22 mouse cellular contexts compared by ENCODE assay signal in genomic region chr3:87833482-87833881, GRCm38 (mm10). TPM values are rescaled to one million over a fixed set of nuclear protein-coding genes. Genes with fewer than 3 reads are reported as not detected.
DNase-seq lines count a peak whose midpoint lies in the region; ATAC-seq and TF ChIP-seq lines count a peak whose summit lies in the region.
"Had no signal": no experiment of that assay in that cellular context is flagged by ENCODE, and none has a peak within 500 bp of the region (broad histone marks: within the 10 kb centered on the region; RNA-seq: fewer than 3 reads in every experiment).

No protein-coding gene starts in this region.

- peak; percentile 33; the same call in 1 of the 2 replicates for TF ChIP-seq CTCF in liver, adult 2 months (IDR thresholded peaks at IDR 0.05; ENCODE audit: low read depth, low read length)
- TF ChIP-seq CTCF in E14TG2a.4 (conservative IDR thresholded peaks at IDR 0.05; ENCODE audit: low read length): peak; percentile 19
- TF ChIP-seq CTCF in stomach, postnatal 0 days (IDR thresholded peaks at IDR 0.05; ENCODE audit: low read depth): peak; percentile 53

- peak; percentile 80 for DNase-seq in CD4-positive, CD25-positive, alpha-beta regulatory T cell, adult 2 months (ENCODE audit: low read depth, low spot score)
- DNase-seq in liver, adult 2 months (ENCODE audit: extremely low read depth, low read depth, low spot score): no peak
- DNase-seq in stomach, postnatal 0 days (ENCODE audit: low spot score): no peak
- DNase-seq in forebrain, embryonic 14.5 days (ENCODE audit: low spot score): no peak
- DNase-seq: adrenal gland, postnatal 10 days; cerebellum, postnatal 25 days; gastrocnemius, postnatal 10 days; midbrain, embryonic 14.5 days; right cerebral cortex, adult 18-20 months had no signal

- no peaks in the 10 kb centered on the region for H3K4me1 ChIP-seq in liver, adult 2 months (ENCODE audit: control insufficient read depth, insufficient read depth, low read length)
- H3K4me1 ChIP-seq in liver, embryonic 12.5 days: 0 out of 2 replicates have a peak, but pooled peaks cover 2% of the 10 kb centered on the region
- H3K4me1 ChIP-seq in E14TG2a.4 (replicated peaks; ENCODE audit: low read depth, low read length): no peaks in the 10 kb centered on the region
- no peaks in the 10 kb centered on the region for H3K4me1 ChIP-seq in stomach, postnatal 0 days (replicated peaks; ENCODE audit: control insufficient read depth, insufficient read depth)
- H3K4me1 ChIP-seq in forebrain, embryonic 14.5 days (ENCODE audit: control insufficient read depth, insufficient read depth, low read length): no peaks in the 10 kb centered on the region
- H3K4me1 ChIP-seq: embryonic facial prominence, embryonic 13.5 days; forebrain, embryonic 12.5 days; heart, embryonic 13.5 days; hindbrain, embryonic 12.5 days; kidney, embryonic 15.5 days; limb, embryonic 13.5 days; neural tube, embryonic 13.5 days had no signal

- H3K4me3 ChIP-seq in liver, adult 2 months (ENCODE audit: insufficient read depth, low read depth, low read length): no peak overlapping the region
- no peak overlapping the region for H3K4me3 ChIP-seq in liver, embryonic 12.5 days
- no peak overlapping the region for H3K4me3 ChIP-seq in E14TG2a.4 (replicated peaks; ENCODE audit: low read length)
- H3K4me3 ChIP-seq in stomach, postnatal 0 days (ENCODE audit: low read depth, low read length): no peak overlapping the region
- H3K4me3 ChIP-seq in forebrain, embryonic 14.5 days (ENCODE audit: low read depth, low read length): no peak overlapping the region
- H3K4me3 ChIP-seq: embryonic facial prominence, embryonic 13.5 days; forebrain, embryonic 12.5 days; heart, embryonic 13.5 days; hindbrain, embryonic 12.5 days; kidney, embryonic 15.5 days; limb, embryonic 13.5 days; neural tube, embryonic 13.5 days had no signal

- no peaks in the 10 kb centered on the region for H3K79me2 ChIP-seq in liver, adult 2 months (ENCODE audit: control insufficient read depth, insufficient read depth, low read length)

- no peaks in the 10 kb centered on the region for H3K9me3 ChIP-seq in liver, embryonic 12.5 days (replicated peaks)
- no peaks in the 10 kb centered on the region for H3K9me3 ChIP-seq in E14TG2a.4 (ENCODE audit: low read length)
- H3K9me3 ChIP-seq in stomach, postnatal 0 days (ENCODE audit: control insufficient read depth, low read length): no peaks in the 10 kb centered on the region
- H3K9me3 ChIP-seq in forebrain, embryonic 14.5 days (replicated peaks; ENCODE audit: control insufficient read depth, low read length): no peaks in the 10 kb centered on the region
- H3K9me3 ChIP-seq: embryonic facial prominence, embryonic 13.5 days; forebrain, embryonic 12.5 days; heart, embryonic 13.5 days; hindbrain, embryonic 12.5 days; kidney, embryonic 15.5 days; limb, embryonic 13.5 days; neural tube, embryonic 13.5 days had no signal

- H3K27ac ChIP-seq in liver, adult 2 months (replicated peaks; ENCODE audit: insufficient read depth, low read depth, low read length): no peak overlapping the region
- H3K27ac ChIP-seq in liver, embryonic 12.5 days: no peak overlapping the region
- no peak overlapping the region for H3K27ac ChIP-seq in stomach, postnatal 0 days (replicated peaks)
- H3K27ac ChIP-seq in forebrain, embryonic 14.5 days (ENCODE audit: low read depth, low read length): no peak overlapping the region
- H3K27ac ChIP-seq: embryonic facial prominence, embryonic 13.5 days; forebrain, embryonic 12.5 days; heart, embryonic 13.5 days; hindbrain, embryonic 12.5 days; kidney, embryonic 15.5 days; limb, embryonic 13.5 days; macrophage; neural tube, embryonic 13.5 days had no signal

- no peaks in the 10 kb centered on the region for H3K36me3 ChIP-seq in liver, adult 2 months (ENCODE audit: control insufficient read depth, insufficient read depth, low read length)
- no peaks in the 10 kb centered on the region for H3K36me3 ChIP-seq in liver, embryonic 12.5 days
- no peaks in the 10 kb centered on the region for H3K36me3 ChIP-seq in E14TG2a.4 (ENCODE audit: insufficient read depth, low read length)
- H3K36me3 ChIP-seq in stomach, postnatal 0 days (ENCODE audit: control insufficient read depth, insufficient read depth, low read length): no peaks in the 10 kb centered on the region
- H3K36me3 ChIP-seq in forebrain, embryonic 14.5 days (ENCODE audit: control insufficient read depth, insufficient read depth, low read length): no peaks in the 10 kb centered on the region
- H3K36me3 ChIP-seq: embryonic facial prominence, embryonic 13.5 days; forebrain, embryonic 12.5 days; heart, embryonic 13.5 days; hindbrain, embryonic 12.5 days; kidney, embryonic 15.5 days; limb, embryonic 13.5 days; neural tube, embryonic 13.5 days had no signal

- H3K9ac ChIP-seq in liver, adult 2 months (ENCODE audit: low read depth, low read length): no peak overlapping the region
- no peak overlapping the region for H3K9ac ChIP-seq in liver, embryonic 12.5 days
- H3K9ac ChIP-seq in stomach, postnatal 0 days (ENCODE audit: low read length): no peak overlapping the region
- no peak overlapping the region for H3K9ac ChIP-seq in forebrain, embryonic 14.5 days (ENCODE audit: low read length)
- H3K9ac ChIP-seq: embryonic facial prominence, embryonic 13.5 days; forebrain, embryonic 12.5 days; heart, embryonic 13.5 days; hindbrain, embryonic 12.5 days; kidney, embryonic 15.5 days; limb, embryonic 13.5 days; neural tube, embryonic 13.5 days had no signal

- TF ChIP-seq POLR2A in liver, adult 2 months (IDR thresholded peaks at IDR 0.05; ENCODE audit: extremely low read depth, insufficient read depth, low read length): no peak

- no peak for ATAC-seq in CD4-positive, CD25-positive, alpha-beta regulatory T cell, adult 4 months
- no peak for ATAC-seq in liver, embryonic 12.5 days
- no peak for ATAC-seq in stomach, postnatal 0 days (ENCODE audit: low FRiP score, low TSS enrichment)
- ATAC-seq in forebrain, embryonic 14.5 days: no peak
- no peak for ATAC-seq in erythroid progenitor cell, adult 5-6 weeks (replicated peaks; ENCODE audit: low FRiP score, poor library complexity, severe bottlenecking)

- H3K27me3 ChIP-seq in liver, adult 2 months (ENCODE audit: control insufficient read depth, insufficient read depth, low read length): no peaks in the 10 kb centered on the region
- H3K27me3 ChIP-seq in liver, embryonic 12.5 days (replicated peaks): no peaks in the 10 kb centered on the region
- peaks cover 4% of the 10 kb centered on the region; the same call in 1 of the 2 replicates for H3K27me3 ChIP-seq in E14TG2a.4 (ENCODE audit: insufficient read depth, low read length)
- no peaks in the 10 kb centered on the region for H3K27me3 ChIP-seq in stomach, postnatal 0 days (ENCODE audit: control insufficient read depth, insufficient read depth, low read length)
- no peaks in the 10 kb centered on the region for H3K27me3 ChIP-seq in forebrain, embryonic 14.5 days (replicated peaks; ENCODE audit: control insufficient read depth, insufficient read depth, low read length)
- H3K27me3 ChIP-seq: forebrain, embryonic 12.5 days; heart, embryonic 13.5 days; hindbrain, embryonic 12.5 days; kidney, embryonic 15.5 days; limb, embryonic 13.5 days had no signal

- WGBS in liver, adult 2 months: 65% methylated on average over 5 of the region's 5 CpGs
- 53% methylated on average over 5 of the region's 5 CpGs for WGBS in liver, embryonic 12.5 days (ENCODE audit: insufficient replicate concordance)
- WGBS in stomach, postnatal 0 days: 61% methylated on average over 5 of the region's 5 CpGs
- 65% methylated on average over 5 of the region's 5 CpGs for WGBS in forebrain, embryonic 14.5 days

- H3K4me2 ChIP-seq in liver, embryonic 12.5 days: no peak overlapping the region
- H3K4me2 ChIP-seq in stomach, postnatal 0 days (replicated peaks; ENCODE audit: low read depth): no peak overlapping the region
- no peak overlapping the region for H3K4me2 ChIP-seq in forebrain, embryonic 14.5 days (ENCODE audit: low read length)
- H3K4me2 ChIP-seq: embryonic facial prominence, embryonic 13.5 days; forebrain, embryonic 12.5 days; heart, embryonic 13.5 days; hindbrain, embryonic 12.5 days; kidney, embryonic 15.5 days; limb, embryonic 13.5 days; neural tube, embryonic 13.5 days had no signal

- TF ChIP-seq EP300 in stomach, postnatal 0 days (optimal IDR thresholded peaks at IDR 0.05): no peak

RNA-seq across cellular contexts. Expression of gene Pear1, which starts 9.4 kb away (rescaled TPM):
- 10 to 100 TPM; 57.3 to 93.7 TPM for polyA plus RNA-seq in CD4-positive, CD25-positive, alpha-beta regulatory T cell, adult 4 months (2017; shearing (Covaris generic))
- total RNA-seq in liver, adult 2 months (2014; rRNA removed): 2.3 and 4.7 TPM in 2 replicates
- polyA plus RNA-seq in liver, adult 2 months (2012; rRNA removed): 8.7 and 12.7 TPM in 2 replicates
- polyA plus RNA-seq in liver, embryonic 12.5 days (2016; fragmentation: Nextera tagmentation; extraction: Ambion mirVana): 9.4 and 10.2 TPM in 2 replicates
- polyA plus RNA-seq in stomach, postnatal 0 days (2015; fragmentation: Nextera tagmentation; extraction: Ambion mirVana): 6.1 and 6.8 TPM in 2 replicates
- polyA plus RNA-seq in forebrain, embryonic 14.5 days (2014; fragmentation: Nextera tagmentation; extraction: Ambion mirVana): 5.2 and 6.0 TPM in 2 replicates
- 1.3 TPM in 1 of 2 replicates, not detected in the other for total RNA-seq in erythroid progenitor cell, adult 5-6 weeks (2015; ENCODE audit: low replicate concordance)
- 0.98 and 1.0 TPM in 2 replicates for total RNA-seq in erythroid progenitor cell, adult 5-6 weeks (2017; ENCODE audit: low replicate concordance)

RNA-seq across cellular contexts. Expression of gene Sh2d2a, which starts 13.1 kb away (rescaled TPM):
- 100 to 1,000 TPM; 213 to 324 TPM for polyA plus RNA-seq in CD4-positive, CD25-positive, alpha-beta regulatory T cell, adult 4 months (2017; shearing (Covaris generic))
- total RNA-seq in liver, adult 2 months (2014; rRNA removed): 0.09 and 0.20 TPM in 2 replicates
- 0.39 and 0.83 TPM in 2 replicates for polyA plus RNA-seq in liver, adult 2 months (2012; rRNA removed)
- 0.04 and 0.11 TPM in 2 replicates for polyA plus RNA-seq in liver, embryonic 12.5 days (2016; fragmentation: Nextera tagmentation; extraction: Ambion mirVana)
- 0.08 and 0.11 TPM in 2 replicates for polyA plus RNA-seq in stomach, postnatal 0 days (2015; fragmentation: Nextera tagmentation; extraction: Ambion mirVana)
- polyA plus RNA-seq in forebrain, embryonic 14.5 days (2014; fragmentation: Nextera tagmentation; extraction: Ambion mirVana): not detected in 2 replicates
- total RNA-seq in erythroid progenitor cell, adult 5-6 weeks (2015; ENCODE audit: low replicate concordance): 1.3 and 1.4 TPM in 2 replicates
- total RNA-seq in erythroid progenitor cell, adult 5-6 weeks (2017; ENCODE audit: low replicate concordance): 0.51 and 0.83 TPM in 2 replicates
- total RNA-seq: layer of hippocampus, postnatal 25 days had no signal
- polyA plus RNA-seq: embryonic facial prominence, embryonic 13.5 days; forebrain, embryonic 12.5 days; hindbrain, embryonic 12.5 days; kidney, embryonic 15.5 days; limb, embryonic 13.5 days; macrophage; neural tube, embryonic 13.5 days had no signal

RNA-seq across cellular contexts. Expression of gene Insrr, which starts 36.7 kb away (rescaled TPM):
- 1 to 10 TPM in 1 of 2 experiments, under 1 TPM in 1; 0.17 to 1.6 TPM for polyA plus RNA-seq in CD4-positive, CD25-positive, alpha-beta regulatory T cell, adult 4 months (2017; shearing (Covaris generic))
- not detected in 2 replicates for total RNA-seq in liver, adult 2 months (2014; rRNA removed)
- polyA plus RNA-seq in liver, adult 2 months (2012; rRNA removed): 0.02 TPM in 1 of 2 replicates, not detected in the other
- 0.05 TPM in 1 of 2 replicates, not detected in the other for polyA plus RNA-seq in liver, embryonic 12.5 days (2016; fragmentation: Nextera tagmentation; extraction: Ambion mirVana)
- polyA plus RNA-seq in stomach, postnatal 0 days (2015; fragmentation: Nextera tagmentation; extraction: Ambion mirVana): 0.18 and 0.19 TPM in 2 replicates
- 0.62 and 0.66 TPM in 2 replicates for polyA plus RNA-seq in forebrain, embryonic 14.5 days (2014; fragmentation: Nextera tagmentation; extraction: Ambion mirVana)
- not detected in 2 replicates for total RNA-seq in erythroid progenitor cell, adult 5-6 weeks (2015; ENCODE audit: low replicate concordance)
- total RNA-seq in erythroid progenitor cell, adult 5-6 weeks (2017; ENCODE audit: low replicate concordance): not detected in 2 replicates
- polyA plus RNA-seq: macrophage had no signal

RNA-seq across cellular contexts. Expression of gene Ntrk1, which starts 38.5 kb away (rescaled TPM):
- polyA plus RNA-seq in CD4-positive, CD25-positive, alpha-beta regulatory T cell, adult 4 months (2017; shearing (Covaris generic)): not detected
- 0.27 TPM in 1 of 2 replicates, not detected in the other for total RNA-seq in liver, adult 2 months (2014; rRNA removed)
- 0.04 and 0.12 TPM in 2 replicates for polyA plus RNA-seq in liver, adult 2 months (2012; rRNA removed)
- 0.31 and 0.59 TPM in 2 replicates for polyA plus RNA-seq in liver, embryonic 12.5 days (2016; fragmentation: Nextera tagmentation; extraction: Ambion mirVana)
- polyA plus RNA-seq in stomach, postnatal 0 days (2015; fragmentation: Nextera tagmentation; extraction: Ambion mirVana): 0.39 and 0.41 TPM in 2 replicates
- 0.74 and 0.94 TPM in 2 replicates for polyA plus RNA-seq in forebrain, embryonic 14.5 days (2014; fragmentation: Nextera tagmentation; extraction: Ambion mirVana)
- total RNA-seq in erythroid progenitor cell, adult 5-6 weeks (2015; ENCODE audit: low replicate concordance): not detected in 2 replicates
- not detected in 2 replicates for total RNA-seq in erythroid progenitor cell, adult 5-6 weeks (2017; ENCODE audit: low replicate concordance)
- polyA plus RNA-seq: macrophage had no signal

RNA-seq across cellular contexts. Expression of gene Prcc, which starts 51.9 kb away (rescaled TPM):
- 1 to 10 TPM; 3.8 to 6.0 TPM for polyA plus RNA-seq in CD4-positive, CD25-positive, alpha-beta regulatory T cell, adult 4 months (2017; shearing (Covaris generic))
- 8.0 and 9.9 TPM in 2 replicates for total RNA-seq in liver, adult 2 months (2014; rRNA removed)
- polyA plus RNA-seq in liver, adult 2 months (2012; rRNA removed): 15.1 and 16.8 TPM in 2 replicates
- 8.7 and 8.9 TPM in 2 replicates for polyA plus RNA-seq in liver, embryonic 12.5 days (2016; fragmentation: Nextera tagmentation; extraction: Ambion mirVana)
- polyA plus RNA-seq in stomach, postnatal 0 days (2015; fragmentation: Nextera tagmentation; extraction: Ambion mirVana): 7.1 and 8.0 TPM in 2 replicates
- 16.1 and 18.5 TPM in 2 replicates for polyA plus RNA-seq in forebrain, embryonic 14.5 days (2014; fragmentation: Nextera tagmentation; extraction: Ambion mirVana)
- 12.6 and 17.7 TPM in 2 replicates for total RNA-seq in erythroid progenitor cell, adult 5-6 weeks (2015; ENCODE audit: low replicate concordance)
- total RNA-seq in erythroid progenitor cell, adult 5-6 weeks (2017; ENCODE audit: low replicate concordance): 12.0 and 13.2 TPM in 2 replicates

Comparison
In these comparisons a context has a peak if more than half of its experiments do, and no peak if none do; other contexts are left out.
1. RNA of gene Sh2d2a, which starts 13.1 kb away (polyA plus RNA-seq): 213 to 324 TPM in CD4-positive, CD25-positive, alpha-beta regulatory T cell, adult 4 months; 0.39 to 0.83 TPM in liver, adult 2 months, 0.08 to 0.11 TPM in stomach, postnatal 0 days, 0.04 to 0.11 TPM in liver, embryonic 12.5 days and not detected in forebrain, embryonic 14.5 days; every median in the first group is over 100 times any median in the second.
2. Peak in every context shown above with its lines, with median percentiles within 50 percentile points of each other: CTCF ChIP-seq.